Mouse (Mus musculus): ENCODE results near the gene G3bp2.

Gene G3bp2

GRCm38 (mm10) chr5:92083417-92084038, at the start of gene G3bp2:
G3bp2 (minus strand) TSS chr5:92083719.
- CTCF ChIA-PET, result interaction anchor here in 3 of 4 experiments (0.5 to 1.5 kb wide), 12 partner anchors 9 to 842 kb away, joined by 3 to 9 read pairs (median 3); no protein-coding TSS in a partner anchor
- POLR2A ChIA-PET, result interaction anchor here (0.5 to 11.7 kb wide), 80 partner anchors 9 to 1044 kb away, joined by 3 to 266 read pairs (median 4); partner anchors contain the start of genes Rchy1 (in 2 of the 4), Uso1 (in 2 of the 4), Cdkl2 (in 1 of the 4) and Naaa (in 1 of the 4)

- POLR2A ChIA-PET, result interaction anchor here in 2 of 4 experiments (0.6 to 1.2 kb wide), 4 partner anchors 9 to 47 kb away, joined by 3 to 6 read pairs (median 4); no protein-coding TSS in a partner anchor
Observed at GRCm38 (mm10) chr5:92133006-92133405, 49.5 kb upstream of the G3bp2 start.

GRCm38 (mm10) chr5:92132127-92132526, 48.6 kb upstream of the G3bp2 start:
- ChIA-PET CTCF (no interaction called here), POLR2A (interaction anchor here in 1 of 4 experiments (0.9 to 9.1 kb wide), 2 partner anchors 17 to 333 kb away, joined by 3 to 126 read pairs; no protein-coding TSS in a partner anchor)

More at GRCm38 (mm10) chr5:92133006-92133405, 49.5 kb upstream of the G3bp2 start:
- CTCF ChIA-PET, result interaction anchor here in 1 of 4 experiments (0.9 kb wide), 1 partner anchor 15 kb away, joined by 3 read pairs; no protein-coding TSS in a partner anchor

GRCm38 (mm10) chr5:92130040-92130682, 46.6 kb upstream of the G3bp2 start:
- ChIA-PET POLR2A (interaction anchor here (0.7 to 9.1 kb wide), 26 partner anchors 8 to 180 kb away, joined by 3 to 126 read pairs (median 4); partner anchors contain the start of genes G3bp2 (in 4 of the 4), Sdad1 (in 1 of the 4) and Uso1 (in 1 of the 4)), CTCF (interaction anchor here in 2 of 4 experiments (0.7 to 2.0 kb wide), 3 partner anchors 11 to 301 kb away, joined by 3 to 6 read pairs (median 3); no protein-coding TSS in a partner anchor)

- ChIA-PET CTCF (interaction anchor here in 2 of 4 experiments (0.5 to 2.0 kb wide), 3 partner anchors 11 to 300 kb away, joined by 3 to 6 read pairs (median 3); no protein-coding TSS in a partner anchor), POLR2A (interaction anchor here (0.6 to 9.1 kb wide), 37 partner anchors 9 to 759 kb away, joined by 3 to 126 read pairs (median 4); partner anchors contain the start of genes G3bp2 (in 4 of the 4), Uso1 (in 2 of the 4) and Sdad1 (in 1 of the 4))
Observed at GRCm38 (mm10) chr5:92129321-92129768, 45.8 kb upstream of the G3bp2 start.

- ChIA-PET POLR2A (interaction anchor here in 3 of 4 experiments (0.6 to 9.1 kb wide), 42 partner anchors 10 to 374 kb away, joined by 3 to 126 read pairs (median 5); partner anchors contain the start of genes G3bp2 (in 2 of the 3), Uso1 (in 2 of the 3) and Sdad1 (in 1 of the 3)), CTCF (interaction anchor here in 2 of 4 experiments (0.6 to 1.9 kb wide), 4 partner anchors 16 to 609 kb away, joined by 3 to 7 read pairs (median 4); no protein-coding TSS in a partner anchor)
Observed at GRCm38 (mm10) chr5:92128570-92128969, 45.1 kb upstream of the G3bp2 start.

- ChIA-PET CTCF (interaction anchor here in 2 of 4 experiments (0.6 to 1.9 kb wide), 7 partner anchors 10 to 140 kb away, joined by 3 to 7 read pairs (median 3); no protein-coding TSS in a partner anchor), POLR2A (interaction anchor here (0.6 to 9.1 kb wide), 46 partner anchors 9 to 182 kb away, joined by 3 to 126 read pairs (median 6); partner anchors contain the start of genes G3bp2 (in 3 of the 4), Uso1 (in 2 of the 4), Cdkl2 (in 1 of the 4) and Sdad1 (in 1 of the 4))
Observed at GRCm38 (mm10) chr5:92127751-92128150, 44.2 kb upstream of the G3bp2 start.

- POLR2A ChIA-PET, result interaction anchor here (0.8 to 9.1 kb wide), 36 partner anchors 9 to 183 kb away, joined by 3 to 126 read pairs (median 6); partner anchors contain the start of genes G3bp2 (in 3 of the 4), Uso1 (in 2 of the 4), Cdkl2 (in 1 of the 4) and Sdad1 (in 1 of the 4)
- CTCF ChIA-PET, result interaction anchor here in 2 of 4 experiments (0.7 to 1.9 kb wide), 7 partner anchors 9 to 55 kb away, joined by 3 to 7 read pairs (median 5); no protein-coding TSS in a partner anchor
Observed at GRCm38 (mm10) chr5:92127141-92127625, 43.7 kb upstream of the G3bp2 start.

GRCm38 (mm10) chr5:92125446-92125845, 41.9 kb upstream of the G3bp2 start:
- ChIA-PET POLR2A (interaction anchor here in 2 of 4 experiments (0.7 to 9.1 kb wide), 6 partner anchors 11 to 83 kb away, joined by 3 to 126 read pairs (median 3); partner anchors contain the start of gene G3bp2 (in 1 of the 2)), CTCF (no interaction called here)

- ChIA-PET CTCF (no interaction called here), POLR2A (interaction anchor here in 1 of 4 experiments (0.8 kb wide), 1 partner anchor 9 kb away, joined by 3 read pairs; no protein-coding TSS in a partner anchor)
Observed at GRCm38 (mm10) chr5:92121636-92122035, 38.1 kb upstream of the G3bp2 start.

GRCm38 (mm10) chr5:92117823-92118403, 34.4 kb upstream of the G3bp2 start:
- POLR2A ChIA-PET, result interaction anchor here (0.6 to 10.4 kb wide), 26 partner anchors 9 to 600 kb away, joined by 3 to 238 read pairs (median 4); partner anchors contain the start of genes G3bp2 (in 3 of the 4) and Parm1 (in 1 of the 4)
- CTCF ChIA-PET, result interaction anchor here (0.6 to 3.0 kb wide), 34 partner anchors 8 to 601 kb away, joined by 3 to 18 read pairs (median 4); partner anchors contain the start of genes Parm1 (in 3 of the 4) and G3bp2 (in 2 of the 4)

- POLR2A ChIA-PET, result interaction anchor here in 3 of 4 experiments (0.5 to 10.4 kb wide), 11 partner anchors 8 to 48 kb away, joined by 3 to 238 read pairs (median 38); partner anchors contain the start of gene G3bp2 (in 1 of the 3)
- CTCF ChIA-PET, result interaction anchor here in 2 of 4 experiments (0.5 to 1.0 kb wide), 2 partner anchors 27 to 44 kb away, joined by 3 read pairs; no protein-coding TSS in a partner anchor
Observed at GRCm38 (mm10) chr5:92114939-92115338, 31.4 kb upstream of the G3bp2 start.

- POLR2A ChIA-PET, result interaction anchor here in 3 of 4 experiments (0.5 to 10.4 kb wide), 18 partner anchors 12 to 1750 kb away, joined by 3 to 238 read pairs (median 20); partner anchors contain the start of genes G3bp2 (in 3 of the 3) and Cdkl2 (in 1 of the 3)
- CTCF ChIA-PET, result interaction anchor here in 2 of 4 experiments (0.8 to 1.0 kb wide), 2 partner anchors 44 to 82 kb away, joined by 3 to 7 read pairs; no protein-coding TSS in a partner anchor
Observed at GRCm38 (mm10) chr5:92114223-92114622, 30.7 kb upstream of the G3bp2 start.

- POLR2A ChIA-PET, result interaction anchor here (0.7 to 10.4 kb wide), 39 partner anchors 9 to 1749 kb away, joined by 3 to 238 read pairs (median 8); partner anchors contain the start of genes G3bp2 (in 4 of the 4), Rchy1 (in 2 of the 4), Cdkl2 (in 1 of the 4) and Uso1 (in 1 of the 4)
- CTCF ChIA-PET, result interaction anchor here (0.5 to 1.8 kb wide), 11 partner anchors 13 to 596 kb away, joined by 3 to 12 read pairs (median 6); partner anchors contain the start of genes G3bp2 (in 1 of the 4), Parm1 (in 1 of the 4) and Scarb2 (in 1 of the 4)
Observed at GRCm38 (mm10) chr5:92113484-92113883, 30.0 kb upstream of the G3bp2 start.

GRCm38 (mm10) chr5:92112585-92112984, 29.1 kb upstream of the G3bp2 start:
- ChIA-PET POLR2A (interaction anchor here (0.6 to 10.4 kb wide), 62 partner anchors 8 to 907 kb away, joined by 3 to 238 read pairs (median 5); partner anchors contain the start of genes G3bp2 (in 4 of the 4), Rchy1 (in 3 of the 4), Cdkl2 (in 1 of the 4) and Naaa (in 1 of the 4)), CTCF (interaction anchor here (0.5 to 1.8 kb wide), 20 partner anchors 9 to 595 kb away, joined by 3 to 12 read pairs (median 4); partner anchors contain the start of genes G3bp2 (in 2 of the 4) and Parm1 (in 1 of the 4))

GRCm38 (mm10) chr5:92112175-92112574, 28.7 kb upstream of the G3bp2 start:
- POLR2A ChIA-PET, result interaction anchor here (0.6 to 10.4 kb wide), 59 partner anchors 8 to 595 kb away, joined by 3 to 238 read pairs (median 5); partner anchors contain the start of genes G3bp2 (in 4 of the 4), Rchy1 (in 3 of the 4), Cdkl2 (in 1 of the 4) and Naaa (in 1 of the 4)

More at GRCm38 (mm10) chr5:92112175-92112574, 28.7 kb upstream of the G3bp2 start:
- CTCF ChIA-PET, result interaction anchor here in 3 of 4 experiments (0.5 to 1.8 kb wide), 17 partner anchors 8 to 595 kb away, joined by 3 to 12 read pairs (median 4); partner anchors contain the start of genes G3bp2 (in 2 of the 3) and Parm1 (in 1 of the 3)
